Mouse (Mus musculus) frontal cortex, adult 2 months (tissue): ENCODE results near the gene Aff1. TPM values are rescaled to one million over a fixed set of nuclear protein-coding genes. Genes with fewer than 3 reads are reported as not detected.

ENCODE experiments used
- DNase-seq, 2 experiments: peaks; one replicate each; pipeline ENCODE4 v3.0.0; 2022; ENCODE audit warnings: low spot score in 1 of 2; ENCODE audit errors: extremely low spot score in 1 of 2
- polyA plus RNA-seq: library from polyadenylated mRNA; depleted of rRNA; stranded (reverse); fragments of >200 nt; gene quantifications from 2 replicates; pipeline ENCODE4 v1.2.3, GENCODE M21; 2012

Gene Aff1
- polyA plus RNA-seq, 1 experiment = 5.0 TPM

DNA sequence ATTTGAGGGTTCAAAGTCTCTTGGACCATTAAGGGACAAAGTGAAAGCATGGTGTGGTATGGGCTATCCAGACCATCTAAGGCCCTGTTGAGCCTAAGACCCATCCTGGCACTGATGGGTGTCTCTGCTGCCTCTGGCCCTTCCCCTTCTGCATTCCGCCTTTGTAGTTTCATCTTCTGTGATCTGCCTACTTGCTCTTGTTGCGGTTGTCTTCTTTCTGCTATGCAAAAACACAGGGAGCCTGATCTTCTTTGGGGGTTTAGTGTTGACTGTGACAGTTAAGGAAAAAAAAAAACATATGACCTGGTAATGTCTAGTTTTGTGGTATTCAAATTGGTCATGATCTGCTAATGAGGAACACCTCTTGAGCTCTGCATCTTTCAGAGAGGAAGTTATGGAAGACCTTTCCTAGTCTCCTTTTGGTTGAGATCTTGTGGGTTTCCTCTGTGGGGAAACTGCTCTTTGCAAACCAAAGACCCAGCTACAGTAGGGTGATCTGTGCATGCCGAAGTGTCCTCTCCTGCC lies 54.4 kb downstream of the Aff1 start:
- no peak for DNase-seq

DNA sequence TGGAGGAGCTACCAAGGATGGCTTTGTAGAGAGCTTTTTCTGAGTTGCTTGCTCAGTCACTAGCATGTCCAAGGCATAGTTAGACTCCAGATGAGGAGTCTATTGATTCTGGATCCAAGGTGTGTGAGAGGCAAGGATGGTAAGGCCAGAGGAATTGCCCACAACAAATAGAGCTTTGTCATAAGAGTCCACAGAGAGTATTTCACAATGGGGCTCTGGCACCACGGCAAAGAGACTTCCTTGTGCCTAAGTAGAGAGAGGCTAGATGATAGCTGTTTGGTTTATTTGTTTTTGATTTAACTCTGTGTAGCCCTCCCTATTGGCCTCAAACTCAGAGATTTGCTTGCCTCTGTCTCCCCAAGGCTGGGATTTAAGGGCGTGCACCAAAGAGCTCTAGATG lies 54.9 kb downstream of the Aff1 start:
- DNase-seq = no peak

DNA sequence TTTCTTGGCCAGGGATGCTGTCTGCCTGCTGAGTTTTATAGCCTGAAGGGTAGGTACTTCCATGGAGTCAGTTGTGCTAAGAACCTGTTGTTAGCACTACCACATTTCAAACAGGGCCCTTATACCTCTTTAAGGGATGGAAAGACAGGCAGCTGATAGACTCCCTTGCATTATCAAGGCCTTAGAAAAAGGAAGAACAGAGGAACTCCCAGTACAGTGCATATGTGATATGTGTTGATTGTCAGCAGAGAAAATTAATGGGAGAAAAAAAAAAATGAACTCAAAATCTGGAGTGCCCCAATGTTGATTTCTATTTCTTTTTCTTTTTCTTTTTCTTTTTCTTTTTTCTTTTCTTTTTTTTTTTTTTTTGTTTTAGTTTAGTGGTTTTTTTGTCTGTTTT lies 56.2 kb downstream of the Aff1 start:
- no peak for DNase-seq

DNA sequence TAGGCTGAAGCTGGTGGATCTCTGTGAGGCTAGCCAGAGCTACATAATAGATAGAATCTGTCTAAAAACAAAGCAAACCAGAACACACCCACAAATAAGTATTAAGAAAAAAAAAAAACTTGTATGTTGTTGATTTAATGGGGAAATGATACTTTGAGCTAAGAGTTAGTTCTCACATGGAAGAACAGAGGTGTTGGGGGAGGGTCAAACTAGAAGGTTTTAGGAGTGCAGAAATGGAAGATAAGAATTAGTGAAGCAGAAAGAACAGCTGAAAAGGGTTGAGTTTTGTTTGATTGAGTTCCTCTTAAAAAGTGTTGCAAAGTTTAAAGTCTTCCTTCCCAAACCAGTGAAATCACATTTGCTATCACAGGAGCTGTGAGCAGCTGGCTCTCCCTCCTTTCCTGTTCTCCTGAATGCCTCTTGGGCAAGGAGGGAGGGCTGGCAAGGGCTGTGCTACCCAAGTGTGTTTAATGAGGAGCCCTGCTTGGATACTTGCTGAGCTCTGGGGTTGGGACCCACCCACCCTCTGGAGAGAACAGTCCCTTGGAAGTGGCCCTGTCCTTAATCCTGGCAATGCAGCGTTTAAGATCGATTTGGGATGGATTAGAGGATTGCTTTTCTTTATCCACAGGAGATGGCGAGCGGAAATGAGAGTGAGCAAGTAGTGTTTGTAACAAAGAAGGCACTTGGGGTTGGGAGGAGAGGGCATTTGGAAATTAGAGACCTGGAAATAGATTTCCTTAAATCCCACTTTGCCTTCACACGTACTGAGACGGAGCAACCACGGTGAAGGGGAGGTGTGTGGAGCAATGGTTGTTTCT lies 57.5 kb downstream of the Aff1 start:
- DNase-seq = no peak

GRCm38 (mm10) chr5:103752665-103753510 lies 60.7 kb downstream of the Aff1 start:
- DNase-seq = peak in 1 of 2 experiments; percentile 28

DNA sequence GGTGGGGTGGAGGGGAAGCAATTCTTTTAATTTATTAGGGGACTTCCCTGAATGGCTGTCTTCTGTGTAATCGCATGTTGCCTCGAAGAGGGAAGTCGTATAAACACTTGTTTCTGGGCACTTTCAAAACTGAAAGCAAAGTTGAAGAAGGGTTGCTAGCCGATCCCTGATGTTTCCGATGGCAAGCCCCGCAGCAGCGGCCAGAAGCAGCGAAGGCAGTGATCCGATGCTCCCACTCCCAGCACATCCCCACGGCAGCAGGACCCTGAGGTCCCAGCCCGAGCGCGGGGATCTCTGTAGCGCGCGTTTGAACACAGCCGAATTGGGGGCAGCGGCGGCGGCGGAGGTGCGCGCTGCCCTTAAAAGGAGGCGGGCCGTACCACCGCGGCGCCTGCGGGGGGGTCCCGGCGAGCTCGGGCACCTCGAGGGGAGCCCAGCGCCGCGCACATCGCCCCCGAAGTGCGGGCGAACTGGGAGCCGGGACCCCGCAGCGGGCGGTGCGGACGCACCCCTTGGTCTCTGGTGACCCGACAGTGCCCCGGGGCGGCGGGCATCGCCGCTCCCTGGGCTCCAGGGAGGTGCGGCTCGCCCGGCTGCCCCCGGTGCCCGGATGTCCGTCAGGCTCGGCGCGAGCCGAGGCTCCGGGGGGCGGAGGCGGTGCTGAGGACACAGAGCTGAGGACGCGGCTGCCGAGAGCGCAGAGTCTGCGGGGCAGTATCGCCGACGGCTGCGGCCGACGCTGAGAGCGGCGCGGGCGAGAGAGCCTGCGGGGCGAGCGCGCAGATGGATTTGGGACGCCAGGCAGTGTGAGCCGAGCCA lies 61.5 kb downstream of the Aff1 start:
- DNase-seq = peak; percentile 38 to 75

- peak in 1 of 2 experiments; percentile 26 for DNase-seq
Measured at GRCm38 (mm10) chr5:103754330-103755134, 62.4 kb downstream of the Aff1 start.

DNA sequence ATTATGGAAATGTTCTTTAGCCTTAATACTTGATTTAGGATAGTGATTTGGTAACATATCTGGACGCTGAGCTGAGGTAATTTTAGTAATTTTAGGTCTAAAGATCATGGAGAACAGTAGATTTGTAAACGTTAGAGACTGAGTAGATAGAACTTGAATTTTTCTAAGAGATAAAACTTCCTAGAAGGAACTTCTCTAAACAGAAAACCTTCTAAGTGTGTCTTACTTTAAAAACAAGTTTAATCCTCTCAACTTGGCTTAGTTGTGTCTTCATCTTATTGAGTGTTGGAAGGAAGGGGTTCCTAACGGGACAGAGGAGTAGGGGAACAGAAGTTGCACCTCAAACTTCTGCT lies 62.9 kb downstream of the Aff1 start:
- no peak for DNase-seq

DNA sequence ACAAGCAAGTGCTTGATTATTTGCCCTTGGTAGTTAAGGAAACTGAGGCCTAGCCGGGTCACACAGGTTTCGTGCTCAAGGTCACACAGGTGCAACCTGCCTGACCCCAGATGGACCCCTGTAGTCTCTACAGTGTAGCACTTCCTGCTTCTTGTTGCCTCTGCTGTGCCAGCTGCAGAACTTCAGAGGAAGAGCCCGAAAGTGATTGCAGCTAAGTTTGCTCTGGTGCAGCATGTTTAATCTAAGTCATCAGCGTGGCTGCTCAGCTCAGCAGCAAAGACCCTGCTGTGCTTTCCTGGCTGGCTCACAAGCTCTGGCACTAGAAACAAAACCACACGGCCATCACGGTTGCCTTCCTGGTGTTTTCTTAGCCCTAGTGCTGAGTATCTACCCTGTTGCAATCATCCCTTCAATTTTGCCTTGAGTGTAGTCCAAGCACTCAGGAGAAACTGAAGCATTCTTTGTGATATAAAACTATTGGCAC lies 64.1 kb downstream of the Aff1 start:
- DNase-seq = no peak

DNA sequence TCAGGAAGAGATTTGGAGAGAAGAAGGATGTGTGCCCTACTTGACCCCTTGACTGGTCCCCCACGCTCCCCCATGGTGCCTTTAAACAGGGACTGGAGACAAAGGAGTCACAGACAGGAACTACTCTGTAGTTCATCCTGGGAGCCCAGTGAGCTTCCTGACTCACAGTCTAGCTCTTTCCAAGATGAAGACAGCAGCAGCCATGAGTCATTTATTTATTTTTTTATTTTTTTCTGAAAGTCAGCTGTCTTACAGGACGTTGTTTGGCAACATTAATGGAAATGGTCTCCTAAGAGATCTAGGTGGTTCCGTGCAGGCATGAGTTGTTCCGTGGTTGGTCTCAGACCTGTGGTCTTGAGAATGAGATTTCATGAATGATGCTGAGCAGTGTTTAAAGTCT lies 66.3 kb downstream of the Aff1 start:
- no peak for DNase-seq

GRCm38 (mm10) chr5:103759489-103760424 lies 67.6 kb downstream of the Aff1 start:
- DNase-seq = no peak

DNA sequence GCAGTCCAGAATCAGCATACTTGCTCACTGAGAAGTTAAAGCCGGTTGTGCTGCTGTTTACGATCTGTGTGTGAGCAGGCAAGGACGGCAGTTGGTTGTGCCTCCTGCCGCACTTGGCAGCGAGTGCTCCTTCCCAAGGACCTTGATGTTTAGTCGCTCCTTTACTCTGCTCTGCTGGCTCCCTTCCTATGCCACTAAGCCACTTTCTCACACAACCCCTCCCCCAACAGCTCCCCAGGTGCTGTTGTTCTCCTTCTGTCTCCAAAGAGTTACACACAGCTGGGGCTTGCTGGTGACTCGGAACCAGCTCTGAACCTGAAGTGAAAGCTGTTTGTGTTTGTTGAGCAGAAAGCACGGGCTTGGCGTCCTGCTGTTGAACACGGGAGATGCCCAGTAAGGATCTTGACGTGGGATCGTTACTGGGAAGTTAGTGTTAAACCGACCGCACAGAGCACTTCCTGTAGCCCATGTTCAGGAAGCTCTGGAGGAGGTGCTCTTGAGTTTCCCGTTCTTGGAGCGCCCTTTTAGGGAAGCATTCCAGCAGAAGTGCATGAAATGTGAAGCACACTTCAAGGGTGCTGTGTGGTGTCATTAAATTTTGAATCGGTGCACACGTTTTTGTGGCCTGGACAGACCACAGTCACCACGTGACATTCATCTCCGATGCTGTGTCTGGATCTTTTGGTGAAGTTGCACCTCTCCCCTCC lies 68.4 kb downstream of the Aff1 start:
- DNase-seq = no peak

DNA sequence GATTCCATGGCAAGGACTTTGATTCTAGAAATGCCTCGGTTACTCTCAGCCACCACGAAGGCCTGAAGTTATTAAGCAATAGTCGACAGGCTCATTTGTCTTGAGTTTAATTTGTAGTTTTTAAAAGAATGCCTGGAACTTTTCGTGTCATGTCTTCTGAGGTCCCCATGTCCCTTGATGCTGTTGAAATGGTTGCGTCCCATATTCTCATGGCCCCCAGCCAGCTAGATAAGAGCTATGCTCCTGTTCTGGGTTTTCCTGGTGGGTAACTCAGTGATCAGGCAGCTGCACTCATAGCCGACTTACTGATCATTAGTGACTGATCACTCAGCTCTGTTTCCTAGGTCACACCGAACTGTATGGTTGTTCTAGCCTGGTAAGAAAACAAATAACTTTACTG lies 69.6 kb downstream of the Aff1 start:
- no peak for DNase-seq

DNA sequence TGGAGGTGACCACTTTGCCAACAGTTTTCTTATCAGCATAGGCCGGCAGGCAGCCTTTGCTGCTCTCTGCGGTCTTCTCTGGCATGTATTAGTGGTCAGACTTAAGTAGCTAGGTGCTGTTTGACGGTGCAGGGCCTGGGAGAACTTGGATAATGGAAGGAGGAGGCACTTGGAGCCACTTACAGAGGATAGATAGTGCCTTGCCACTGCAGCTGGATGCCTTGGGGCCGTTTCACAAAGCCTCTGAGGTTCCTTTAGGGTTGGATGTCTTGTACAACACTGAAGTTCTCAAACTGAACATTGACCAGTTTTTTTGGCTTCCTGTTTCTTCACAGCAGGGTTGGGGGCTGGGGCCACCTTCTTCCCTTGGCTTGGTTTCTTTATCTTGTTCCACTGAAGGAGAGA lies 70.7 kb downstream of the Aff1 start:
- DNase-seq = no peak

GRCm38 (mm10) chr5:103765356-103765755 lies 73.2 kb downstream of the Aff1 start:
- DNase-seq = no peak

DNA sequence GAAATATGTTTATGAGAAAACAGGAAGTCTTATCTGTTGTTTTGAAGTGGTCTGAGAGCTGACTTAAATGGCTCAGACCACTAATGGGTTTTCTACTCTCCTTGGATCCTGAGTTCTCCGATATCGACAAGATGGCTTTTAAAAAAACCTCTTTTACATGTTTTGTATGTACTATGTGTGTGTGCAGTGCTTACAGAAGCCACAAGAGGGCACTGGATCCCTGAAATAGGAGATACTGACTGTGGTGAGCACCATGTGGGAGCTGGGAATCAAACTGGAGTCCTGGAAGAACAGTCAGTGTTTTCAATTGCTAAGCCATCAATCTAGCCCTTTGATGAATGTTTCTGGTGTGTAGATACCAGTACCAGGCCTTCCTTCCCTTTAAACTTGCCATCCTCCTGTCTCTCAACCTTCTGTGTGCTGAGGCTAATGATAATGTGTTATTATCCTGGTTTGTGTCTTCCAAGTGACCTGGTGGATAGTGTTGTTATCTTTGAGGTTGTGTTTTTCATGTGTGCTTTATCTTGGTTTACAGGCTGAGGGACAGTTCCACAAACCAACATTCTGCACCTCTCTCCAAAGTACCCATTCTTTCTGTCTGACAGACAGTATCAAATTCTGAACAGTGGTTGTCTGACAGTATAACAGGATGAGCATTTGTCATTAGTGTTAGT lies 73.7 kb downstream of the Aff1 start:
- DNase-seq = no peak

DNA sequence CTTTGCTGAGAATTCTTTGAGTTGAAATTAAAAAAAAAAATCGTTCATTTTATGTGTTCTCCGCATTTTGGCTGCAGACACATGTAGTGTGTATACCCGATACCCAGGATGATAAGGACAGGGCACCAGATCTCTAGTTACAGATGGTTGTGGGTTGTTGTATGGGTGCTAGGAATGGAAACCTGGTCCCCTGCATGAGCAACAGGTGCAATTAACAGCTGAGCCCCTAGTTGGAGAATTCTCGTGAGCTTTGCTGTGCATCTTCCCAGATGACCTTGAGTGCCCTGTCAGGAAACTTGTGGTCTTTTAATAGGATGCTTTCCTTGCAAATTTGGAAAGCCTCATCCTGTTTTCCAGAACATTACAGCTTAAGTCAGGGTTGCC lies 74.2 kb downstream of the Aff1 start:
- DNase-seq = no peak

GRCm38 (mm10) chr5:103768961-103769360 lies 76.8 kb downstream of the Aff1 start:
- no peak for DNase-seq
